Mouse (Mus musculus): ENCODE measurements around the gene Capn1. TPM values are rescaled to one million over a fixed set of nuclear protein-coding genes. Genes with fewer than 3 reads are reported as not detected.

Gene Capn1
- polyA plus RNA-seq, 1 experiment, result 21.8 TPM

GRCm38 (mm10) chr19:5955704-5956670 is 59.7 kb downstream of the Capn1 start:
- Histone ChIP-seq H3K27me3 (ENCODE audit: control insufficient read depth, insufficient read depth, low read length, poor library complexity, severe bottlenecking) (no peaks in the 10 kb centered on the region), H3K36me3 (ENCODE audit: control insufficient read depth, insufficient read depth, low read length, poor library complexity, severe bottlenecking) (peaks cover 63% of the 10 kb centered on the region), H3K4me1 (ENCODE audit: control insufficient read depth, insufficient read depth, low read length) (no peaks in the 10 kb centered on the region), H3K4me3 (ENCODE audit: low read depth, low read length) (no peak overlapping the region), H3K9ac (ENCODE audit: low read depth, poor library complexity, severe bottlenecking) (no peak overlapping the region), H3K27ac (ENCODE audit: insufficient read depth, low read length) (no peak overlapping the region), H3K9me3 (replicated peaks; ENCODE audit: control insufficient read depth, insufficient read depth, low read length, poor library complexity, severe bottlenecking) (no peaks in the 10 kb centered on the region)
- no peak for TF ChIP-seq EP300 (IDR thresholded peaks at IDR 0.05; ENCODE audit: insufficient read depth, low read depth, low read length)
- no peak for TF ChIP-seq POLR2A (IDR thresholded peaks at IDR 0.05; ENCODE audit: insufficient read depth, low read length)
- TF ChIP-seq CTCF (IDR thresholded peaks at IDR 0.05; ENCODE audit: low read depth, low read length), result no peak

DNA sequence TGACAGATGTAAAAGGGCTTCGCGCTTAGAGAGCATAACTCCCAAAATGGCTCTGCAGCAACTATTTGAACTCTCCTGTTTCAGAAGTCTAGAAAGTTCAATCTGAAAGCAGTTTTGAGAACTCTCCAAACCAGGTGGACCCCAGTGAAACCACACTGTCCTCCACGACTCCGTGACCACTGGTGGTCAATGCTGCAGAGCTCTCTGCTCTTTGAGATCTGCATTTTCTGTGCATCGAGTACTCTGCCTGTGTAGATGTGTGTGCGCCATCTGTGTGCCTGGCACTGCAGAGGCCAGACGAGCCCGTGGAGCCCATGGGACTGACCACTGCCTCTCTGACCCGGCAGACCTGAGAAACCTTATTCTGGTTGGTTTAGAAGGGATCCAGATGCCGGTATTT is 60.8 kb downstream of the Capn1 start:
- no peaks in the 10 kb centered on the region for H3K27me3 ChIP-seq (ENCODE audit: control insufficient read depth, insufficient read depth, low read length, poor library complexity, severe bottlenecking)
- TF ChIP-seq CTCF (IDR thresholded peaks at IDR 0.05; ENCODE audit: low read depth, low read length) (no peak), EP300 (IDR thresholded peaks at IDR 0.05; ENCODE audit: insufficient read depth, low read depth, low read length) (no peak), POLR2A (IDR thresholded peaks at IDR 0.05; ENCODE audit: insufficient read depth, low read length) (no peak)

DNA sequence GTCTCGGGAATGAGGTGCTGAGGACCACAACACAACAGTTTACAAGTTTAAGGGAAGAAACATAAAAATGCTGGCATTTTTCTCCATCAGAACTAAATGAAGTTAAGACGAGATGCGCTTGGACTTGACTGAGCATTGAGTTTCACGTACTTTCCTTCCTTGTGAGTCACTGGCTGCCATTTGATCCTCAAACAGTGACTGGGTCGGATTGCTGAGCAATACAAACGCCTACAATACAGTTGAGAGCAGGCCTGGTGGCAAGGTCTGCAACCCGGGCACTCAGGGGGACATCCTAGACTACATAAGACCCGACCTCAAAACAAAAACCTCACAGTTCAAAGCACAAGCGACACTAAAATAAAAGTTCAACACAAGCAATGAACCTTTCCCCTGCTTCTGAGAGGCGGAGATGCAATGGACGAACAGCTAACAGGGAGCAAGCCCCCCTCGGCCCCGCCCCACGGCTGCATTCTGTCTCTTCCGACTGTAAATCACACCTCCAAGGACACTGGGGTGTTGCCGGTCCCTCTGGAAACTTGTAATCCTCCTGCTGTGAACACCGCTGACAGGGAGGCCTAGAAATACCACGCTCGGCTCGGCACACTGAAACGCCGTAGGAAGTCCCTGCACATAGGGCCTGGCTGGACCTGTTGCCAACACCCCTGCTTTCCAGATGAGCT is 61.5 kb downstream of the Capn1 start:
- H3K27me3 ChIP-seq (ENCODE audit: control insufficient read depth, insufficient read depth, low read length, poor library complexity, severe bottlenecking), result no peaks in the 10 kb centered on the region
- no peak overlapping the region for H3K4me3 ChIP-seq (ENCODE audit: low read depth, low read length)
- no peaks in the 10 kb centered on the region for H3K4me1 ChIP-seq (ENCODE audit: control insufficient read depth, insufficient read depth, low read length)
- TF ChIP-seq POLR2A (IDR thresholded peaks at IDR 0.05; ENCODE audit: insufficient read depth, low read length) (no peak), CTCF (IDR thresholded peaks at IDR 0.05; ENCODE audit: low read depth, low read length) (no peak), EP300 (IDR thresholded peaks at IDR 0.05; ENCODE audit: insufficient read depth, low read depth, low read length) (no peak)
- peaks cover 73% of the 10 kb centered on the region for H3K36me3 ChIP-seq (ENCODE audit: control insufficient read depth, insufficient read depth, low read length, poor library complexity, severe bottlenecking)
- no peak overlapping the region for H3K27ac ChIP-seq (ENCODE audit: insufficient read depth, low read length)
- no peaks in the 10 kb centered on the region for H3K9me3 ChIP-seq (replicated peaks; ENCODE audit: control insufficient read depth, insufficient read depth, low read length, poor library complexity, severe bottlenecking)
- no peak overlapping the region for H3K9ac ChIP-seq (ENCODE audit: low read depth, poor library complexity, severe bottlenecking)

More for the DNA sequence above, 60.8 kb downstream of the Capn1 start:
- Histone ChIP-seq H3K9me3 (replicated peaks; ENCODE audit: control insufficient read depth, insufficient read depth, low read length, poor library complexity, severe bottlenecking) (no peaks in the 10 kb centered on the region), H3K4me1 (ENCODE audit: control insufficient read depth, insufficient read depth, low read length) (no peaks in the 10 kb centered on the region), H3K27ac (ENCODE audit: insufficient read depth, low read length) (no peak overlapping the region), H3K4me3 (ENCODE audit: low read depth, low read length) (no peak overlapping the region), H3K36me3 (ENCODE audit: control insufficient read depth, insufficient read depth, low read length, poor library complexity, severe bottlenecking) (peaks cover 73% of the 10 kb centered on the region), H3K9ac (ENCODE audit: low read depth, poor library complexity, severe bottlenecking) (no peak overlapping the region)

DNA sequence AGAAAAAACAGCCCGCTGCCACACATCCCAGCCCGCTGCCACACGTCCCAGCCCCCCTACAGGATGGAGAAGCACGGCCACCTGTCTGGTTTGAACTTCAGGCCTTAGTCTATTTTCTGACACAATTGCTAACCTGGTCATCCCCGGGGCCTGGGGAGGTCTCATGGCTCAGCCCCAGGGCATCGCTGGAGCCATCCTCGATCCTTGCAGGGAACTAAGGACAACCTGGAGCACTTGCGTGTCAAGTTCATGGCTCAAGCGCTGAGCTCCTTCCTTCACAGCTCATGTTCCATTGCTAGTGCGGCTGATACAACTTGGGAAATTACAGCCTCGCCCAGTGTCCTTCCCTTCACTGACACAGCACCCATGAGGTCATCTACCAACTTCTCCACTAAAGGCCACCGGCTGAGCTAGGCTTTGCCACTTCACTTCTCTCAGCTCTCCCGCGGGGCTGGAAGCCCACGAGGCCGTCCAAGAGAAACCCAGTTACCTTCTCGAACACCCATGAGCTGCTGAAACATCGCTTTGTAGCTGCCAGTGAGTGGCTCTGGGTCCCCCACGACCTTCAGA is 62.4 kb downstream of the Capn1 start:
- TF ChIP-seq CTCF (IDR thresholded peaks at IDR 0.05; ENCODE audit: low read depth, low read length) (no peak), EP300 (IDR thresholded peaks at IDR 0.05; ENCODE audit: insufficient read depth, low read depth, low read length) (no peak), POLR2A (IDR thresholded peaks at IDR 0.05; ENCODE audit: insufficient read depth, low read length) (no peak)
- peaks cover 72% of the 10 kb centered on the region for H3K36me3 ChIP-seq (ENCODE audit: control insufficient read depth, insufficient read depth, low read length, poor library complexity, severe bottlenecking)
- no peak overlapping the region for H3K27ac ChIP-seq (ENCODE audit: insufficient read depth, low read length)
- H3K9me3 ChIP-seq (replicated peaks; ENCODE audit: control insufficient read depth, insufficient read depth, low read length, poor library complexity, severe bottlenecking), result no peaks in the 10 kb centered on the region
- H3K9ac ChIP-seq (ENCODE audit: low read depth, poor library complexity, severe bottlenecking), result no peak overlapping the region
- no peaks in the 10 kb centered on the region for H3K27me3 ChIP-seq (ENCODE audit: control insufficient read depth, insufficient read depth, low read length, poor library complexity, severe bottlenecking)
- H3K4me3 ChIP-seq (ENCODE audit: low read depth, low read length), result no peak overlapping the region
- H3K4me1 ChIP-seq (ENCODE audit: control insufficient read depth, insufficient read depth, low read length), result no peaks in the 10 kb centered on the region

DNA sequence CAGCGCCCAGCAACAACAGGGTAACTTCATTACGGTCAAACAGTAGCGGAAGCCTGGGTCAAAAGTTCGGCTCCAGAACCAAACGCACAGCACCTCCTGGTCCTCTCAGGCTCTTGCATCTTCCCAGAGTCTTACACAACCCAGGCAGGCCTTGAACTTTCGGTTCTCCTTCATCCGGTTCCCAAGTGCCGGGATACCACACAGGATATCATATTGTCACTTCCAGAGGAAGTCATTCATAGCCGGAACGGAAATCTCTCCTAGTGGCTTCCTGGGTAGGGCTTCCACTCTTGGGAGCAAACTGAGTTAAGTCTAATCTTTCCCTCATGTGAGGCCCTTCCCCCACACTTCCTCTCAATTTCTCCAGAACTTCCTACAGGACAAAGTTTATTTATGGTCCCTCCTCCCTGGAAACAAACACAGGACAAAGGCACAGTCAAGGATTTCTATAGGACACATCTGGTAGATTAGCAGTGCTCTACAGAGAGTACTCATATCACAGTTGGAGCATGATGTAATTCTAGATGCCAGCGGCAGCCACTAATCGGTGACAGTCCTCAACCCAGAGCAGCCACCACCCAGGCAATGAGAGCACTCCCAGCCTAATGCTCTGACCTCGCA is 63.5 kb downstream of the Capn1 start:
- Histone ChIP-seq H3K36me3 (ENCODE audit: control insufficient read depth, insufficient read depth, low read length, poor library complexity, severe bottlenecking) (peaks cover 71% of the 10 kb centered on the region), H3K9ac (ENCODE audit: low read depth, poor library complexity, severe bottlenecking) (no peak overlapping the region), H3K4me1 (ENCODE audit: control insufficient read depth, insufficient read depth, low read length) (no peaks in the 10 kb centered on the region), H3K27ac (ENCODE audit: insufficient read depth, low read length) (no peak overlapping the region), H3K9me3 (replicated peaks; ENCODE audit: control insufficient read depth, insufficient read depth, low read length, poor library complexity, severe bottlenecking) (no peaks in the 10 kb centered on the region), H3K27me3 (ENCODE audit: control insufficient read depth, insufficient read depth, low read length, poor library complexity, severe bottlenecking) (no peaks in the 10 kb centered on the region), H3K4me3 (ENCODE audit: low read depth, low read length) (no peak overlapping the region)
- TF ChIP-seq CTCF (IDR thresholded peaks at IDR 0.05; ENCODE audit: low read depth, low read length), result no peak
- no peak for TF ChIP-seq POLR2A (IDR thresholded peaks at IDR 0.05; ENCODE audit: insufficient read depth, low read length)
- no peak for TF ChIP-seq EP300 (IDR thresholded peaks at IDR 0.05; ENCODE audit: insufficient read depth, low read depth, low read length)
